Mouse (Mus musculus): ENCODE measurements at regions not wholly inside any gene's neighbourhood (a gene's known extent, or its start where the extent isn't known, plus 50 kb on each side); places are given as distances from the start of the nearest gene placed in this dataset.
A peak's percentile ranks its signal among the peaks of the same experiment; 100 is the strongest.

GRCm38 (mm10) chr2:101370991-101371736 is 253.4 kb upstream of the Rag2 start:
- DNase-seq = no peak

- DNase-seq = no peak
Observed at GRCm38 (mm10) chr2:101371834-101372493, 252.6 kb upstream of the Rag2 start.

- DNase-seq = no peak
Observed at GRCm38 (mm10) chr2:101380595-101380994, 243.9 kb upstream of the Rag2 start.

- DNase-seq = no peak
Observed at GRCm38 (mm10) chr2:101415002-101415401, 209.5 kb upstream of the Rag2 start.

GRCm38 (mm10) chr2:101416702-101417101 is 207.8 kb upstream of the Rag2 start:
- no peak for DNase-seq

GRCm38 (mm10) chr2:101433141-101433895 is 191.2 kb upstream of the Rag2 start:
- no peak for DNase-seq

GRCm38 (mm10) chr2:101440231-101440630 is 184.3 kb upstream of the Rag2 start:
- DNase-seq = no peak

- DNase-seq = no peak
Observed at GRCm38 (mm10) chr2:101441081-101441630, 183.4 kb upstream of the Rag2 start.

- no peak for DNase-seq
Observed at GRCm38 (mm10) chr2:101455591-101455990, 168.9 kb upstream of the Rag2 start.

GRCm38 (mm10) chr2:101458959-101459358 is 165.6 kb upstream of the Rag2 start:
- DNase-seq = no peak

GRCm38 (mm10) chr2:101462450-101462849 is 162.1 kb upstream of the Rag2 start:
- DNase-seq = no peak

GRCm38 (mm10) chr2:101464291-101465140 is 160.0 kb upstream of the Rag2 start:
- no peak for DNase-seq

GRCm38 (mm10) chr2:101470569-101471100 is 153.9 kb upstream of the Rag2 start:
- DNase-seq = no peak

GRCm38 (mm10) chr2:101472449-101473115 is 151.9 kb upstream of the Rag2 start:
- peak; percentile 81 to 89 for DNase-seq

- no peak for DNase-seq
Observed at GRCm38 (mm10) chr2:101473116-101473485, 151.4 kb upstream of the Rag2 start.

GRCm38 (mm10) chr2:101476862-101477261 is 147.7 kb upstream of the Rag2 start:
- no peak for DNase-seq

GRCm38 (mm10) chr2:101490207-101490606 is 134.3 kb upstream of the Rag2 start:
- no peak for DNase-seq

GRCm38 (mm10) chr2:101491762-101492161 is 132.8 kb upstream of the Rag2 start:
- no peak for DNase-seq

- DNase-seq = no peak
Observed at GRCm38 (mm10) chr2:101508116-101508515, 116.4 kb upstream of the Rag2 start.

Measured in heart, adult 18-20 months (tissue).